Mouse (Mus musculus): Measurements from ENCODE around the gene Aass. TPM values are rescaled to one million over a fixed set of nuclear protein-coding genes. Genes with fewer than 3 reads are reported as not detected.

Aass gene
- polyA plus RNA-seq, 1 experiment from 2014 or later = 1.8 TPM

- Histone ChIP-seq H3K27me3 (ENCODE audit: control insufficient read depth, insufficient read depth, low read length) (no peaks in the 10 kb centered on the region), H3K27ac (ENCODE audit: low read depth, low read length) (no peak overlapping the region), H3K9me3 (ENCODE audit: control insufficient read depth, low read length) (no peaks in the 10 kb centered on the region), H3K9ac (ENCODE audit: low read depth, low read length) (no peak overlapping the region), H3K36me3 (ENCODE audit: control insufficient read depth, insufficient read depth, low read length) (no peaks in the 10 kb centered on the region), H3K4me3 (ENCODE audit: low read depth, low read length) (no peak overlapping the region), H3K4me2 (replicated peaks; ENCODE audit: low read depth, low read length) (no peak overlapping the region), H3K4me1 (replicated peaks; ENCODE audit: control insufficient read depth, insufficient read depth, low read length) (no peaks in the 10 kb centered on the region)
- 91% methylated on average over 5 of the region's 5 CpGs for WGBS
- ATAC-seq (ENCODE audit: low FRiP score) (no peak), DNase-seq (ENCODE audit: low spot score) (no peak)
Measured at GRCm38 (mm10) chr6:23084587-23085421, 48.0 kb downstream of the Aass start.

DNA sequence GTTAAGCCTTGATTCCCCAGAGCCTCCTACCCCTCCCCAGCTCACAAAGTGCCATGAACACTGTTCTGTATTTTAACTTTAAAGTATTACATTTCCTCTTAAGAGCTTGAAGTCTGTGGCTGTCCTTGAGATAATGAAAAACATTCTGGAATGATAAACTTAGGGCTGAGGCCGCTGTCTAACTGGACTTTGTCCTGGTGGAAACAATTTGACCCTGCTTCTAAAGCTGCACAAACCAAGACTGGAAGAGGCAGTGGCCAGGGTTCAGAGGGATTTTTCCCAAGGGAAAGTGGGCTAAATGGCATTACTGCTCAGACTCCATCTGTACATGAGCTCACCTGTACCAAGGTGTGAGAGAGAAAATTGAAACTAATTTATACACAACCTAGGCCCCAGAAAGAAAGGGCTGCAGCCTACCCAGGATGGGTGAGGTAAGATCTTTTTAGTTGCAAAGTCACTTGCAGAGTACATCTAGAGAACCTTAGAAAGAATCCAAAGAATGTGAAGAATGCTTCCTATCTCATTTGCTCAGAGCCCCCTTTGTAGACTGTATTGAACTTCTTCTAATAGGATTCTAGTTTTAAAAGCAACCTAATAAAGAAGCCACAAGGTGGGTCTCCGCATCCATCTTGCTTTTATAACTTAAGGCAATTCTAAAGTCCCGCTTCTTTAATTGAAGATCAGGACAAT, 52.6 kb downstream of the Aass start:
- Histone ChIP-seq H3K4me3 (ENCODE audit: low read depth, low read length) (no peak overlapping the region), H3K36me3 (ENCODE audit: control insufficient read depth, insufficient read depth, low read length) (no peaks in the 10 kb centered on the region), H3K27me3 (ENCODE audit: control insufficient read depth, insufficient read depth, low read length) (no peaks in the 10 kb centered on the region), H3K9ac (ENCODE audit: low read depth, low read length) (no peak overlapping the region), H3K4me2 (replicated peaks; ENCODE audit: low read depth, low read length) (no peak overlapping the region), H3K9me3 (ENCODE audit: control insufficient read depth, low read length) (no peaks in the 10 kb centered on the region), H3K4me1 (replicated peaks; ENCODE audit: control insufficient read depth, insufficient read depth, low read length) (no peaks in the 10 kb centered on the region), H3K27ac (ENCODE audit: low read depth, low read length) (no peak overlapping the region)
- no peak for DNase-seq (ENCODE audit: low spot score)
- 67% methylated on average over 3 of the region's 3 CpGs for WGBS
- ATAC-seq (ENCODE audit: low FRiP score) = no peak

DNA sequence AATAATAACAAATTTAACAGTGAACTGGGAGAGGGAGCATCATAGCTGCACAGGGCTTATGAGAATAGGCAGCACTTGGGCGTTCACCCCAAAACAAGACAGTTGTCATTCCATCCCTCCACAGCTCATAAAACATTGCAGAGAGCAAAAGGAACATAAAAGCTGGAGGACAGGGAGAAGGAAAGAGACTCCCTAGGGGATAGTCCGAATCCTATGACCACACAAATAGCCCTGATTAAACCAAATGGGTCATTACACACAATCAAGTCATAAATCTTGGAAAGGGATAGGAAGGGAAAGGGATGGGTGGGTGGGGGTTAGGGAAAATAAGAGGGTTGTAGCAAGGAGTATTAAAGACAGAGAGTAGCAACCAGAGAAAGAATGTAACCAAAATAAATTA, 54.5 kb downstream of the Aass start:
- DNase-seq (ENCODE audit: low spot score) (no peak), ATAC-seq (ENCODE audit: low FRiP score) (no peak)
- H3K36me3 ChIP-seq (ENCODE audit: control insufficient read depth, insufficient read depth, low read length) = no peaks in the 10 kb centered on the region
- H3K9me3 ChIP-seq (ENCODE audit: control insufficient read depth, low read length) = no peaks in the 10 kb centered on the region
- no peak overlapping the region for H3K4me3 ChIP-seq (ENCODE audit: low read depth, low read length)
- no peak overlapping the region for H3K9ac ChIP-seq (ENCODE audit: low read depth, low read length)
- no peak overlapping the region for H3K27ac ChIP-seq (ENCODE audit: low read depth, low read length)
- WGBS = 67% methylated on average over 2 of the region's 2 CpGs
- no peak overlapping the region for H3K4me2 ChIP-seq (replicated peaks; ENCODE audit: low read depth, low read length)
- no peaks in the 10 kb centered on the region for H3K4me1 ChIP-seq (replicated peaks; ENCODE audit: control insufficient read depth, insufficient read depth, low read length)
- no peaks in the 10 kb centered on the region for H3K27me3 ChIP-seq (ENCODE audit: control insufficient read depth, insufficient read depth, low read length)

DNA sequence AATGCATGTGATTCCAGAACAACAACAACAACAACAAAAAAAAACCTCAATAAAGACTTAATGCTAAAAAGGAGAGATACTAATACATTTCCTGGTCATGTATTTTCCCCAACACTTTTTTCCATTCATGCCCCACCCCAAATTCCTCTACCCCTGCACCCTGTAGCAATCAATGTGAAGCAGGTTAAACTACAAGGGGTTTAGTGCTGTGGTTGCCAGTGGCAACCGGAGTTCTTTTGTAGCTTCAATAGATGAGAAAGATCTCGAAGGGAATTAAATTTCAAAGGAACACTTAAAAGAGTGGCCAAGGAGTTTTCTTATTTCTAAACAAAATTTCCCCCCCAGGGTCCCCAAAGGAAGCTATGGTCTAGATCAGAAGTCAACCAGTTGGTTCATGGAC, 56.7 kb downstream of the Aass start:
- Histone ChIP-seq H3K4me2 (replicated peaks; ENCODE audit: low read depth, low read length) (no peak overlapping the region), H3K9ac (ENCODE audit: low read depth, low read length) (no peak overlapping the region), H3K4me3 (ENCODE audit: low read depth, low read length) (no peak overlapping the region), H3K27me3 (ENCODE audit: control insufficient read depth, insufficient read depth, low read length) (no peaks in the 10 kb centered on the region), H3K27ac (ENCODE audit: low read depth, low read length) (no peak overlapping the region), H3K4me1 (replicated peaks; ENCODE audit: control insufficient read depth, insufficient read depth, low read length) (no peaks in the 10 kb centered on the region), H3K36me3 (ENCODE audit: control insufficient read depth, insufficient read depth, low read length) (no peaks in the 10 kb centered on the region), H3K9me3 (ENCODE audit: control insufficient read depth, low read length) (no peaks in the 10 kb centered on the region)
- DNase-seq (ENCODE audit: low spot score) (no peak), ATAC-seq (ENCODE audit: low FRiP score) (no peak)
- 72% methylated on average over 2 of the region's 2 CpGs for WGBS

DNA sequence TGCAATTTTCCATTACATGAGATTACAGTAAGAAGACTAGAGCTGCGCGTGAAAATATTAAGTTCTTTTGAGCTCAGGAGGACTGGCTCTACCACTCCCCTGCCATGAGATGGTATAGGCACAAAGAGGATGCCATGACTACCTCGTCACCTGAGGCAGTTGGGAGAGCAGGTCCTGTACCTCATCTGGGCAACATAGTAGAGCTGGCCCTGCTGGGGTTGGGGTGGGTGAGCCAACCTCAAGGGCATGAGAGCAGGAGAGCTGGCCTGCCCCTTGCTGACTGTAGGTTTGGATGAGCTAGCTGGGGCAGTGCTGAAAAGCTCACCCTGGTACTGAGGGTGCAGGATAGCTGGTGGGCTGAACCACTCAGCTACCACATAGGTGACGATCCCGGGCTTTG, 77.1 kb downstream of the Aass start:
- H3K4me2 ChIP-seq (replicated peaks; ENCODE audit: low read depth, low read length) = no peak overlapping the region
- ATAC-seq (ENCODE audit: low FRiP score) (no peak), DNase-seq (ENCODE audit: low spot score) (no peak)
- H3K36me3 ChIP-seq (ENCODE audit: control insufficient read depth, insufficient read depth, low read length) = no peaks in the 10 kb centered on the region
- H3K9ac ChIP-seq (ENCODE audit: low read depth, low read length) = no peak overlapping the region
- 90% methylated on average over 5 of the region's 5 CpGs for WGBS
- no peak overlapping the region for H3K27ac ChIP-seq (ENCODE audit: low read depth, low read length)
- H3K9me3 ChIP-seq (ENCODE audit: control insufficient read depth, low read length) = no peaks in the 10 kb centered on the region
- no peak overlapping the region for H3K4me3 ChIP-seq (ENCODE audit: low read depth, low read length)
- no peaks in the 10 kb centered on the region for H3K27me3 ChIP-seq (ENCODE audit: control insufficient read depth, insufficient read depth, low read length)
- H3K4me1 ChIP-seq (replicated peaks; ENCODE audit: control insufficient read depth, insufficient read depth, low read length) = no peaks in the 10 kb centered on the region

DNA sequence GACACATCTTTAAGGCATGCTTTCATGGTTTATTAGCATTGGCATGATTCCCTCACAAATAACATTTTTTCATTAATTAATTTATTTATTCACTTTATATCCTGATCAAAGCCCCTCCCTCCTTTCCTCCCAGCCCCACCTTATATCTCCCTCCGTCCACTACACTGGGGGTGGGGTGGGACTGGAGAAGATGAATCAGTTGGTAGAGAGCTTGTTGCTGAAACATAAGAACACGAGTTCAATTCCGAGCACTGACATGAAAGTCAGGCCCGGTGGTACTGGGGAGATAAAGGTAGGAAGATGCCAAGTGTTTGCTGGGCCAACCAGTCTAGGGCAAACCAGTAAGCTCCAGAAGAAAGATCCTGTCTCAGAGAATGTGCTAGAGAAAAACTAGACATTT, 84.0 kb downstream of the Aass start:
- no peaks in the 10 kb centered on the region for H3K36me3 ChIP-seq (ENCODE audit: control insufficient read depth, insufficient read depth, low read length)
- H3K27me3 ChIP-seq (ENCODE audit: control insufficient read depth, insufficient read depth, low read length) = no peaks in the 10 kb centered on the region
- no peak for ATAC-seq (ENCODE audit: low FRiP score)
- H3K4me3 ChIP-seq (ENCODE audit: low read depth, low read length) = no peak overlapping the region
- H3K27ac ChIP-seq (ENCODE audit: low read depth, low read length) = no peak overlapping the region
- H3K9ac ChIP-seq (ENCODE audit: low read depth, low read length) = no peak overlapping the region
- no peak for DNase-seq (ENCODE audit: low spot score)
- no peak overlapping the region for H3K4me2 ChIP-seq (replicated peaks; ENCODE audit: low read depth, low read length)
- 89% methylated on average over 4 of the region's 4 CpGs for WGBS
- no peaks in the 10 kb centered on the region for H3K4me1 ChIP-seq (replicated peaks; ENCODE audit: control insufficient read depth, insufficient read depth, low read length)
- H3K9me3 ChIP-seq (ENCODE audit: control insufficient read depth, low read length) = no peaks in the 10 kb centered on the region

GRCm38 (mm10) chr6:23028251-23028650, 104.5 kb downstream of the Aass start:
- Histone ChIP-seq H3K9ac (ENCODE audit: low read depth, low read length) (no peak overlapping the region), H3K4me1 (replicated peaks; ENCODE audit: control insufficient read depth, insufficient read depth, low read length) (no peaks in the 10 kb centered on the region), H3K4me3 (ENCODE audit: low read depth, low read length) (no peak overlapping the region), H3K36me3 (ENCODE audit: control insufficient read depth, insufficient read depth, low read length) (no peaks in the 10 kb centered on the region), H3K4me2 (replicated peaks; ENCODE audit: low read depth, low read length) (no peak overlapping the region), H3K27me3 (ENCODE audit: control insufficient read depth, insufficient read depth, low read length) (no peaks in the 10 kb centered on the region), H3K27ac (ENCODE audit: low read depth, low read length) (no peak overlapping the region), H3K9me3 (ENCODE audit: control insufficient read depth, low read length) (no peaks in the 10 kb centered on the region)
- 84% methylated on average over 1 of the region's 1 CpGs for WGBS
- ATAC-seq (ENCODE audit: low FRiP score) = no peak
- DNase-seq (ENCODE audit: low spot score) = no peak

All from hindbrain, embryonic 11.5 days (tissue).